Mouse (Mus musculus) spleen, postnatal 36 days (tissue): ENCODE data around the gene Itm2c.

Experiments used
- DNase-seq, 2 experiments: peaks; one replicate each; pipeline ENCODE4 v3.0.0; 2022; ENCODE audit warnings: low spot score in 2 of 2, mixed read lengths in 1 of 2

The Itm2c gene

GRCm38 (mm10) chr1:85899388-85899761 lies 5.3 kb downstream of the Itm2c start:
- no peak for DNase-seq

- no peak for DNase-seq
Observed at GRCm38 (mm10) chr1:85900521-85901333, 6.6 kb downstream of the Itm2c start.

- DNase-seq = no peak
Observed at GRCm38 (mm10) chr1:85901516-85902107, 7.5 kb downstream of the Itm2c start.

GRCm38 (mm10) chr1:85902108-85902561 lies 8.1 kb downstream of the Itm2c start:
- DNase-seq = no peak

- no peak for DNase-seq
Observed at GRCm38 (mm10) chr1:85906892-85907291, 12.8 kb downstream of the Itm2c start.

- no peak for DNase-seq
Observed at GRCm38 (mm10) chr1:85908754-85909590, 14.9 kb downstream of the Itm2c start.

GRCm38 (mm10) chr1:85913078-85913755 lies 19.1 kb downstream of the Itm2c start:
- DNase-seq = no peak

GRCm38 (mm10) chr1:85915890-85916289 lies 21.8 kb downstream of the Itm2c start:
- DNase-seq = no peak

- no peak for DNase-seq
Observed at GRCm38 (mm10) chr1:85916830-85917450, 22.9 kb downstream of the Itm2c start.

- no peak for DNase-seq
Observed at GRCm38 (mm10) chr1:85919621-85920020, 25.5 kb downstream of the Itm2c start.

GRCm38 (mm10) chr1:85921725-85922124 lies 27.6 kb downstream of the Itm2c start:
- no peak for DNase-seq

GRCm38 (mm10) chr1:85922127-85922864 lies 28.2 kb downstream of the Itm2c start:
- DNase-seq = no peak

GRCm38 (mm10) chr1:85922865-85923211 lies 28.8 kb downstream of the Itm2c start:
- DNase-seq = no peak

- no peak for DNase-seq
Observed at GRCm38 (mm10) chr1:85925183-85925582, 31.1 kb downstream of the Itm2c start.

GRCm38 (mm10) chr1:85928057-85928687 lies 34.1 kb downstream of the Itm2c start, which contains the start of gene 4933407L21Rik:
TSS of gene 4933407L21Rik (plus strand) at chr1:85928483.
- no peak for DNase-seq

- no peak for DNase-seq
Observed at GRCm38 (mm10) chr1:85928688-85929065, 34.6 kb downstream of the Itm2c start.

GRCm38 (mm10) chr1:85929406-85929805 lies 35.3 kb downstream of the Itm2c start:
- DNase-seq = no peak

GRCm38 (mm10) chr1:85931170-85931569 lies 37.1 kb downstream of the Itm2c start:
- no peak for DNase-seq

GRCm38 (mm10) chr1:85933226-85933625 lies 39.1 kb downstream of the Itm2c start:
- peak in 1 of 2 experiments; percentile 10 for DNase-seq
